Mouse (Mus musculus): Measurements from ENCODE around the gene Lefty1. TPM values are rescaled to one million over a fixed set of nuclear protein-coding genes. Genes with fewer than 3 reads are reported as not detected.

Gene Lefty1
- polyA plus RNA-seq, 1 experiment from 2014 or later: not detected

GRCm38 (mm10) chr1:180905307-180905706 is 29.5 kb upstream of the Lefty1 start:
- Histone ChIP-seq H3K9ac (peak overlapping the region; percentile 95), H3K36me3 (ENCODE audit: poor library complexity, severe bottlenecking) (peaks cover 36% of the 10 kb centered on the region), H3K4me1 (peaks cover 26% of the 10 kb centered on the region), H3K9me3 (replicated peaks) (no peaks in the 10 kb centered on the region), H3K4me2 (peak overlapping the region; percentile 92), H3K27me3 (no peaks in the 10 kb centered on the region), H3K4me3 (peak overlapping the region; percentile 88), H3K27ac (no peak overlapping the region)
- 68% methylated on average over 6 of the region's 6 CpGs for WGBS
- no peak for ATAC-seq

GRCm38 (mm10) chr1:180905876-180906275 is 28.9 kb upstream of the Lefty1 start:
- peak overlapping the region; percentile 92 for H3K4me2 ChIP-seq
- peak overlapping the region; percentile 88; the same call in 1 of the 2 replicates for H3K4me3 ChIP-seq
- H3K4me1 ChIP-seq: peaks cover 26% of the 10 kb centered on the region
- H3K36me3 ChIP-seq (ENCODE audit: poor library complexity, severe bottlenecking): peaks cover 36% of the 10 kb centered on the region
- no peaks in the 10 kb centered on the region for H3K27me3 ChIP-seq
- ATAC-seq: no peak
- H3K9ac ChIP-seq: peak overlapping the region; percentile 95
- 95% methylated on average over 17 of the region's 17 CpGs for WGBS
- no peak overlapping the region for H3K27ac ChIP-seq
- H3K9me3 ChIP-seq (replicated peaks): no peaks in the 10 kb centered on the region

GRCm38 (mm10) chr1:180906461-180907147 is 28.2 kb upstream of the Lefty1 start:
- 94% methylated on average over 24 of the region's 24 CpGs for WGBS

GRCm38 (mm10) chr1:180911138-180911537 is 23.7 kb upstream of the Lefty1 start:
- Histone ChIP-seq H3K4me2 (no peak overlapping the region), H3K9ac (no peak overlapping the region), H3K9me3 (replicated peaks) (no peaks in the 10 kb centered on the region), H3K36me3 (ENCODE audit: poor library complexity, severe bottlenecking) (peaks cover 32% of the 10 kb centered on the region), H3K4me1 (peaks cover 9% of the 10 kb centered on the region), H3K4me3 (no peak overlapping the region), H3K27ac (no peak overlapping the region), H3K27me3 (no peaks in the 10 kb centered on the region)
- 58% methylated on average over 8 of the region's 8 CpGs for WGBS
- ATAC-seq: no peak

More at GRCm38 (mm10) chr1:180906461-180907147, 28.2 kb upstream of the Lefty1 start:
- Histone ChIP-seq H3K36me3 (ENCODE audit: poor library complexity, severe bottlenecking) (peaks cover 36% of the 10 kb centered on the region), H3K27me3 (no peaks in the 10 kb centered on the region), H3K4me2 (no peak overlapping the region), H3K9ac (no peak overlapping the region), H3K4me3 (no peak overlapping the region), H3K4me1 (peaks cover 26% of the 10 kb centered on the region), H3K9me3 (replicated peaks) (no peaks in the 10 kb centered on the region), H3K27ac (no peak overlapping the region)
- no peak for ATAC-seq

GRCm38 (mm10) chr1:180911653-180912287 is 23.1 kb upstream of the Lefty1 start:
- peaks cover 4% of the 10 kb centered on the region for H3K4me1 ChIP-seq
- no peak overlapping the region for H3K9ac ChIP-seq
- no peaks in the 10 kb centered on the region for H3K27me3 ChIP-seq
- peaks cover 26% of the 10 kb centered on the region for H3K36me3 ChIP-seq (ENCODE audit: poor library complexity, severe bottlenecking)
- no peak overlapping the region for H3K27ac ChIP-seq
- no peak overlapping the region for H3K4me3 ChIP-seq
- H3K4me2 ChIP-seq: peak overlapping the region; percentile 13; the same call in 1 of the 2 replicates
- ATAC-seq: no peak
- 57% methylated on average over 20 of the region's 20 CpGs for WGBS
- H3K9me3 ChIP-seq (replicated peaks): no peaks in the 10 kb centered on the region

- Histone ChIP-seq H3K4me2 (no peak overlapping the region), H3K4me1 (peaks cover 4% of the 10 kb centered on the region), H3K9me3 (replicated peaks) (no peaks in the 10 kb centered on the region), H3K9ac (no peak overlapping the region), H3K27ac (no peak overlapping the region), H3K36me3 (ENCODE audit: poor library complexity, severe bottlenecking) (peaks cover 16% of the 10 kb centered on the region), H3K4me3 (no peak overlapping the region), H3K27me3 (no peaks in the 10 kb centered on the region)
- ATAC-seq: no peak
- WGBS: 80% methylated on average over 5 of the region's 5 CpGs
Measured at GRCm38 (mm10) chr1:180912792-180913191, 22.0 kb upstream of the Lefty1 start.

- no peak overlapping the region for H3K27ac ChIP-seq
- no peaks in the 10 kb centered on the region for H3K27me3 ChIP-seq
- peaks cover 5% of the 10 kb centered on the region for H3K36me3 ChIP-seq (ENCODE audit: poor library complexity, severe bottlenecking)
- no peaks in the 10 kb centered on the region for H3K9me3 ChIP-seq (replicated peaks)
- WGBS: 66% methylated on average over 4 of the region's 4 CpGs
- peaks cover 4% of the 10 kb centered on the region for H3K4me1 ChIP-seq
- no peak overlapping the region for H3K4me2 ChIP-seq
- no peak for ATAC-seq
- H3K9ac ChIP-seq: no peak overlapping the region
- no peak overlapping the region for H3K4me3 ChIP-seq
Measured at GRCm38 (mm10) chr1:180913797-180914196, 21.0 kb upstream of the Lefty1 start.

- WGBS: 93% methylated on average over 11 of the region's 11 CpGs
- Histone ChIP-seq H3K27ac (no peak overlapping the region), H3K4me2 (no peak overlapping the region), H3K9ac (no peak overlapping the region), H3K36me3 (ENCODE audit: poor library complexity, severe bottlenecking) (no peaks in the 10 kb centered on the region), H3K9me3 (replicated peaks) (no peaks in the 10 kb centered on the region), H3K4me1 (peaks cover 8% of the 10 kb centered on the region), H3K27me3 (no peaks in the 10 kb centered on the region), H3K4me3 (no peak overlapping the region)
- no peak for ATAC-seq
Measured at GRCm38 (mm10) chr1:180916425-180916824, 18.4 kb upstream of the Lefty1 start.

GRCm38 (mm10) chr1:180917053-180917452 is 17.8 kb upstream of the Lefty1 start:
- Histone ChIP-seq H3K4me2 (no peak overlapping the region), H3K27ac (no peak overlapping the region), H3K36me3 (ENCODE audit: poor library complexity, severe bottlenecking) (no peaks in the 10 kb centered on the region), H3K4me1 (peaks cover 8% of the 10 kb centered on the region), H3K4me3 (no peak overlapping the region), H3K27me3 (no peaks in the 10 kb centered on the region), H3K9me3 (replicated peaks) (no peaks in the 10 kb centered on the region), H3K9ac (no peak overlapping the region)
- 75% methylated on average over 1 of the region's 1 CpGs for WGBS
- no peak for ATAC-seq

GRCm38 (mm10) chr1:180919686-180920085 is 15.1 kb upstream of the Lefty1 start:
- Histone ChIP-seq H3K4me2 (no peak overlapping the region), H3K4me3 (no peak overlapping the region), H3K9ac (no peak overlapping the region), H3K9me3 (replicated peaks) (no peaks in the 10 kb centered on the region), H3K4me1 (0 out of 2 replicates have a peak, but pooled peaks cover 4% of the 10 kb centered on the region), H3K27ac (no peak overlapping the region), H3K27me3 (no peaks in the 10 kb centered on the region), H3K36me3 (ENCODE audit: poor library complexity, severe bottlenecking) (no peaks in the 10 kb centered on the region)
- WGBS: 25% methylated on average over 8 of the region's 8 CpGs
- no peak for ATAC-seq

GRCm38 (mm10) chr1:180922273-180923048 is 12.4 kb upstream of the Lefty1 start:
- 77% methylated on average over 6 of the region's 6 CpGs for WGBS
- Histone ChIP-seq H3K4me2 (no peak overlapping the region), H3K9me3 (replicated peaks) (no peaks in the 10 kb centered on the region), H3K4me1 (0 out of 2 replicates have a peak, but pooled peaks cover 4% of the 10 kb centered on the region), H3K9ac (no peak overlapping the region), H3K27ac (no peak overlapping the region), H3K4me3 (no peak overlapping the region), H3K27me3 (no peaks in the 10 kb centered on the region), H3K36me3 (ENCODE audit: poor library complexity, severe bottlenecking) (no peaks in the 10 kb centered on the region)
- no peak for ATAC-seq

- Histone ChIP-seq H3K27ac (no peak overlapping the region), H3K27me3 (no peaks in the 10 kb centered on the region), H3K4me3 (no peak overlapping the region), H3K4me1 (no peaks in the 10 kb centered on the region), H3K9me3 (replicated peaks) (no peaks in the 10 kb centered on the region), H3K9ac (no peak overlapping the region), H3K36me3 (ENCODE audit: poor library complexity, severe bottlenecking) (no peaks in the 10 kb centered on the region), H3K4me2 (no peak overlapping the region)
- ATAC-seq: no peak
- 40% methylated on average over 2 of the region's 2 CpGs for WGBS
Measured at GRCm38 (mm10) chr1:180924737-180925136, 10.1 kb upstream of the Lefty1 start.
